Mouse (Mus musculus) heart, adult 2 months (tissue): ENCODE measurements around the gene Tshr.

Experiments
- CTCF ChIP-seq: fragments of 200-600 bp; IDR thresholded peaks from 2 replicates; pipeline ENCODE4 v1.8.1; 2022; ENCODE audit warnings: antibody characterized with exemption, mild to moderate bottlenecking, moderate library complexity
- EP300 ChIP-seq: fragments of 200-500 bp; IDR thresholded peaks from 2 replicates; pipeline ENCODE4 v1.6.1; 2011; ENCODE audit warnings: low read depth, low read length, control low read depth; ENCODE audit not compliant: insufficient read depth
- POLR2A ChIP-seq: fragments of 200-500 bp; IDR thresholded peaks from 2 replicates; pipeline ENCODE4 v1.6.1; 2011; ENCODE audit warnings: mild to moderate bottlenecking, low read depth, low read length, control low read depth; ENCODE audit not compliant: insufficient read depth

DNA sequence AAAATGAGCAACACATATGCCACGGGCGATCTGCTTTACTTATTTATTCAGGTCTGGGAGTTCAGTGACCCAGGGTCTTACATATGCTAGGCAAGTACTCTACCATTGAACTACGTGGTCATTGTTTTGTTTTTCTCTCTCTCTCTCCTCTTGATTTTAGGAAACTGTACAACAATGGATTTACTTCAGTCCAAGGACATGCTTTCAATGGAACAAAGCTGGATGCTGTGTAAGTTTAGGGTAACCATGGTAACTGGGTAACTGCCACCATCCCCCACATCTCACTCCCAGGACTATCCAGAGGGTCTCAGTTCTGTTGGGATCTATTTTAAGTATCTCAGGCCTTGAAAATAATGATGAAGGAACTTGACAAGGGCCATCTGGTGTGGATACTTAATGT is 127.4 kb downstream of the Tshr start:
- TF ChIP-seq CTCF (no peak), POLR2A (no peak), EP300 (no peak)
